Mouse (Mus musculus) limb, embryonic 11.5 days (tissue): ENCODE data around the gene Ppp6c. TPM values are rescaled to one million over a fixed set of nuclear protein-coding genes. Genes with fewer than 3 reads are reported as not detected.

Experiments
- ATAC-seq: fragments of 200-750 bp; cut with Nextera tagmentation; 2 replicates; pipeline ENCODE4 v1.8.0; 2017; ENCODE audit warnings: low read depth; ENCODE audit not compliant: insufficient number of reproducible peaks, low FRiP score, low TSS enrichment
- DNase-seq: peaks from one replicate; pipeline ENCODE4 v3.0.0-alpha.2; 2015; ENCODE audit warnings: low spot score
- H3K27ac ChIP-seq: fragments of 300-500 bp; sonication (generic); replicated peaks from 2 replicates; pipeline ENCODE4 v1.5.1; 2014; ENCODE audit warnings: low read depth, mild to moderate bottlenecking, low read length
- H3K27me3 ChIP-seq: fragments of 300-500 bp; sonication (generic); 2 replicates; pipeline ENCODE4 v1.6.1; 2014; ENCODE audit warnings: mild to moderate bottlenecking, low read length, mixed read lengths; ENCODE audit not compliant: control insufficient read depth, insufficient read depth
- H3K36me3 ChIP-seq: fragments of 300-500 bp; sonication (generic); 2 replicates; pipeline ENCODE4 v1.6.1; 2014; ENCODE audit warnings: mild to moderate bottlenecking, low read length, moderate library complexity, mixed read lengths; ENCODE audit not compliant: control insufficient read depth, insufficient read depth
- H3K4me1 ChIP-seq: fragments of 300-500 bp; sonication (generic); 2 replicates; pipeline ENCODE4 v1.6.1; 2014; ENCODE audit warnings: low read length, mixed read lengths; ENCODE audit not compliant: control insufficient read depth, insufficient read depth
- H3K4me2 ChIP-seq: fragments of 300-500 bp; sonication (generic); 2 replicates; pipeline ENCODE4 v1.6.1; 2014; ENCODE audit warnings: low read depth, mild to moderate bottlenecking, moderate library complexity; ENCODE audit not compliant: severe bottlenecking
- H3K4me3 ChIP-seq: fragments of 300-500 bp; sonication (generic); 2 replicates; pipeline ENCODE4 v1.5.1; 2014; ENCODE audit warnings: low read depth, low read length
- H3K9ac ChIP-seq: fragments of 300-500 bp; sonication (generic); 2 replicates; pipeline ENCODE4 v1.6.1; 2014; ENCODE audit warnings: mild to moderate bottlenecking, low read length
- H3K9me3 ChIP-seq: fragments of 300-500 bp; sonication (generic); 2 replicates; pipeline ENCODE4 v1.6.1; 2016; ENCODE audit warnings: low read length; ENCODE audit not compliant: control insufficient read depth
- WGBS: fragments of 180-500 bp; shearing (Covaris S2); extraction: QIAGEN DNeasy Blood & Tissue Kit; methylation state at CpG from one replicate; pipeline ENCODE4 v1.1.7; 2014; 5-methylcytosine and 5-hydroxymethylcytosine counted together
- polyA plus RNA-seq: library from polyadenylated mRNA; unstranded; fragments of >200 nt; fragmentation: Nextera tagmentation; extraction: Ambion mirVana; gene quantifications from 2 replicates; pipeline ENCODE4 v1.2.1, GENCODE M21; 2014

Gene Ppp6c
- polyA plus RNA-seq, 1 experiment from 2014 or later = 80.0 TPM

- Histone ChIP-seq H3K27ac (no peak overlapping the region), H3K9ac (no peak overlapping the region), H3K4me1 (0 out of 2 replicates have a peak, but pooled peaks cover under 1% of the 10 kb centered on the region), H3K27me3 (no peaks in the 10 kb centered on the region), H3K4me2 (no peak overlapping the region), H3K9me3 (no peaks in the 10 kb centered on the region), H3K4me3 (no peak overlapping the region), H3K36me3 (peaks cover 2% of the 10 kb centered on the region; the same call in 1 of the 2 replicates)
- ATAC-seq (no peak), DNase-seq (no peak)
- 97% methylated on average over 2 of the region's 2 CpGs for WGBS
These were observed 42.7 kb downstream of the Ppp6c start for GRCm38 (mm10) chr2:39183587-39183986.

GRCm38 (mm10) chr2:39160996-39161395, 65.3 kb downstream of the Ppp6c start:
- no peaks in the 10 kb centered on the region for H3K27me3 ChIP-seq
- no peaks in the 10 kb centered on the region for H3K4me1 ChIP-seq
- H3K36me3 ChIP-seq = no peaks in the 10 kb centered on the region
- no peak overlapping the region for H3K9ac ChIP-seq
- DNase-seq (no peak), ATAC-seq (no peak)
- WGBS = 93% methylated on average over 1 of the region's 1 CpGs
- no peak overlapping the region for H3K4me2 ChIP-seq
- no peak overlapping the region for H3K4me3 ChIP-seq
- H3K9me3 ChIP-seq = no peaks in the 10 kb centered on the region
- no peak overlapping the region for H3K27ac ChIP-seq

- ATAC-seq = no peak
- no peaks in the 10 kb centered on the region for H3K27me3 ChIP-seq
- H3K36me3 ChIP-seq = no peaks in the 10 kb centered on the region
- no peak overlapping the region for H3K4me2 ChIP-seq
- no peaks in the 10 kb centered on the region for H3K9me3 ChIP-seq
- no peak overlapping the region for H3K9ac ChIP-seq
- H3K27ac ChIP-seq = no peak overlapping the region
- H3K4me1 ChIP-seq = no peaks in the 10 kb centered on the region
- 88% methylated on average over 1 of the region's 1 CpGs for WGBS
- DNase-seq = no peak
- H3K4me3 ChIP-seq = no peak overlapping the region
These were observed 68.3 kb downstream of the Ppp6c start for GRCm38 (mm10) chr2:39157916-39158315.

GRCm38 (mm10) chr2:39156821-39157220, 69.4 kb downstream of the Ppp6c start:
- Histone ChIP-seq H3K27me3 (no peaks in the 10 kb centered on the region), H3K4me1 (no peaks in the 10 kb centered on the region), H3K4me3 (no peak overlapping the region), H3K9me3 (no peaks in the 10 kb centered on the region), H3K27ac (no peak overlapping the region), H3K9ac (no peak overlapping the region), H3K36me3 (no peaks in the 10 kb centered on the region), H3K4me2 (no peak overlapping the region)
- 84% methylated on average over 1 of the region's 1 CpGs for WGBS
- ATAC-seq (no peak), DNase-seq (no peak)

GRCm38 (mm10) chr2:39150943-39151342, 75.3 kb downstream of the Ppp6c start:
- DNase-seq (no peak), ATAC-seq (no peak)
- no peaks in the 10 kb centered on the region for H3K4me1 ChIP-seq
- 79% methylated on average over 2 of the region's 2 CpGs for WGBS
- H3K27ac ChIP-seq = no peak overlapping the region
- H3K27me3 ChIP-seq = no peaks in the 10 kb centered on the region
- H3K4me3 ChIP-seq = no peak overlapping the region
- no peaks in the 10 kb centered on the region for H3K9me3 ChIP-seq
- H3K36me3 ChIP-seq = no peaks in the 10 kb centered on the region
- no peak overlapping the region for H3K9ac ChIP-seq
- no peak overlapping the region for H3K4me2 ChIP-seq

- Histone ChIP-seq H3K27ac (no peak overlapping the region), H3K9ac (no peak overlapping the region), H3K27me3 (no peaks in the 10 kb centered on the region), H3K36me3 (no peaks in the 10 kb centered on the region), H3K4me1 (no peaks in the 10 kb centered on the region), H3K4me2 (no peak overlapping the region), H3K9me3 (no peaks in the 10 kb centered on the region), H3K4me3 (no peak overlapping the region)
- WGBS = 40% methylated on average over 2 of the region's 2 CpGs
- ATAC-seq (no peak), DNase-seq (no peak)
These were observed 78.2 kb downstream of the Ppp6c start for GRCm38 (mm10) chr2:39148075-39148474.

GRCm38 (mm10) chr2:39146469-39146868, 79.8 kb downstream of the Ppp6c start:
- no peak for ATAC-seq
- Histone ChIP-seq H3K4me2 (no peak overlapping the region), H3K36me3 (no peaks in the 10 kb centered on the region), H3K9me3 (no peaks in the 10 kb centered on the region), H3K27ac (no peak overlapping the region), H3K4me3 (no peak overlapping the region), H3K27me3 (no peaks in the 10 kb centered on the region), H3K9ac (no peak overlapping the region), H3K4me1 (no peaks in the 10 kb centered on the region)
- WGBS = 95% methylated on average over 1 of the region's 1 CpGs
- no peak for DNase-seq

Other genes with a start within 250 kb of the Ppp6c start
- 1.1 and 1.7 TPM in 2 replicates for gene Wdr38, start 229.0 kb downstream of the Ppp6c start, polyA plus RNA-seq
- 106 and 115 TPM in 2 replicates for gene Arpc5l, start 221.1 kb downstream of the Ppp6c start, polyA plus RNA-seq
- 1,159 and 1,170 TPM in 2 replicates for gene Rpl35, start 220.8 kb downstream of the Ppp6c start, polyA plus RNA-seq
- 30.2 and 33.4 TPM in 2 replicates for gene Golga1, start 160.9 kb downstream of the Ppp6c start, polyA plus RNA-seq
- gene Scai, start 35.7 kb downstream of the Ppp6c start, polyA plus RNA-seq = 11.4 and 11.7 TPM in 2 replicates